Mouse (Mus musculus) CH12.LX (cell line): ENCODE measurements at regions not wholly inside any gene's neighbourhood (a gene's known extent, or its start where the extent isn't known, plus 50 kb on each side); places are given as distances from the start of the nearest gene placed in this dataset.

Experiments used
- DNase-seq: peaks from one replicate; pipeline ENCODE4 v3.0.0-alpha.2; 2013; ENCODE audit errors: extremely low read depth
- H3K27ac ChIP-seq: 2 replicates; pipeline ENCODE4 v1.5.1; 2012; ENCODE audit warnings: low read depth, mild to moderate bottlenecking, control low read depth, moderate library complexity; ENCODE audit not compliant: insufficient read depth
- H3K27me3 ChIP-seq: replicated peaks from 2 replicates; pipeline ENCODE3; 2012; ENCODE audit warnings: inconsistent platforms
- H3K36me3 ChIP-seq, 2 experiments: replicated peaks in 1 of 2; 2 replicates each; pipeline versions ENCODE3 to v1.6.1; 2012; ENCODE audit warnings: inconsistent platforms in 1 of 2, low read length in 1 of 2, mild to moderate bottlenecking in 1 of 2, mixed read lengths in 1 of 2, moderate library complexity in 1 of 2; ENCODE audit not compliant: control insufficient read depth in 1 of 2, insufficient read depth in 1 of 2
- H3K4me1 ChIP-seq, 2 experiments: 2 replicates each; pipeline ENCODE4 v1.6.1; 2012; ENCODE audit warnings: inconsistent platforms in 1 of 2, moderate library complexity in 1 of 2; ENCODE audit not compliant: insufficient read depth in 2 of 2, control insufficient read depth in 1 of 2
- H3K4me2 ChIP-seq: 2 replicates; pipeline ENCODE4 v1.6.1; 2012; ENCODE audit warnings: low read depth, mild to moderate bottlenecking, control low read depth; ENCODE audit not compliant: poor library complexity, insufficient read depth, severe bottlenecking
- H3K4me3 ChIP-seq, 3 experiments: fragments of 150-350 bp in 1 of 3; sonication (generic) in 1 of 3; replicated peaks in 1 of 3; 2 replicates each; pipeline versions ENCODE3 to v1.5.1; 2011 to 2012; ENCODE audit warnings: low read depth in 2 of 3, low read length in 2 of 3, mild to moderate bottlenecking in 2 of 3, moderate library complexity in 2 of 3, control low read depth in 1 of 3, improper control_type of control experiment in 1 of 3, inconsistent platforms in 1 of 3, mixed read lengths in 1 of 3; ENCODE audit not compliant: poor library complexity in 1 of 3
- H3K79me2 ChIP-seq: replicated peaks from 2 replicates; pipeline ENCODE4 v1.6.1; 2012; ENCODE audit warnings: mild to moderate bottlenecking, moderate library complexity; ENCODE audit not compliant: control insufficient read depth, poor library complexity, insufficient read depth, severe bottlenecking; ENCODE audit errors: extremely low read depth
- H3K9ac ChIP-seq: 2 replicates; pipeline ENCODE4 v1.6.1; 2012; ENCODE audit warnings: low read depth, mild to moderate bottlenecking, control low read depth, moderate library complexity; ENCODE audit not compliant: insufficient read depth
- H3K9me3 ChIP-seq: replicated peaks from 2 replicates; pipeline ENCODE3; 2012; ENCODE audit warnings: low read length, inconsistent platforms, mixed read lengths
- BHLHE40 ChIP-seq: IDR thresholded peaks from 2 replicates; pipeline ENCODE4 v1.6.1; 2011; ENCODE audit warnings: mild to moderate bottlenecking, low read depth, low read length, improper control_type of control experiment
- CHD1 ChIP-seq: IDR thresholded peaks from 2 replicates; pipeline ENCODE4 v1.6.1; 2012; ENCODE audit warnings: low read depth, low read length, improper control_type of control experiment, inconsistent platforms
- E2F4 ChIP-seq: IDR thresholded peaks from 2 replicates; pipeline ENCODE4 v1.6.1; 2011; ENCODE audit warnings: low read depth, low read length, improper control_type of control experiment; ENCODE audit not compliant: insufficient replicate concordance
- ELF1 ChIP-seq: IDR thresholded peaks from 2 replicates; pipeline ENCODE4 v1.6.1; 2014; ENCODE audit warnings: low read depth, mild to moderate bottlenecking, inconsistent platforms, low read length, improper control_type of control experiment
- EP300 ChIP-seq: IDR thresholded peaks from 2 replicates; pipeline ENCODE4 v1.6.1; 2011; ENCODE audit warnings: low read length, improper control_type of control experiment
- ETS1 ChIP-seq: conservative IDR thresholded peaks from 2 replicates; pipeline ENCODE4 v1.6.1; 2012; ENCODE audit warnings: low read depth, mild to moderate bottlenecking, inconsistent platforms, low read length, improper control_type of control experiment, moderate library complexity
- HCFC1 ChIP-seq: IDR thresholded peaks from 2 replicates; pipeline ENCODE4 v1.6.1; 2012; ENCODE audit warnings: low read depth, mild to moderate bottlenecking, inconsistent platforms, low read length, improper control_type of control experiment
- IRF4 ChIP-seq: IDR thresholded peaks from 2 replicates; pipeline ENCODE4 v1.6.1; 2014; ENCODE audit warnings: low read depth, mild to moderate bottlenecking, inconsistent platforms, low read length, improper control_type of control experiment
- JUN ChIP-seq: IDR thresholded peaks from 2 replicates; pipeline ENCODE4 v1.6.1; 2011; ENCODE audit warnings: low read depth, mild to moderate bottlenecking, low read length, improper control_type of control experiment, moderate library complexity; ENCODE audit not compliant: insufficient read depth
- MAFK ChIP-seq: IDR thresholded peaks from 2 replicates; pipeline ENCODE4 v1.6.1; 2011; ENCODE audit warnings: low read length, improper control_type of control experiment; ENCODE audit not compliant: insufficient replicate concordance
- MEF2A ChIP-seq: IDR thresholded peaks from 2 replicates; pipeline ENCODE4 v1.6.1; 2014; ENCODE audit warnings: low read depth, mild to moderate bottlenecking, inconsistent platforms, low read length, improper control_type of control experiment, borderline replicate concordance
- MYC ChIP-seq: IDR thresholded peaks from 2 replicates; pipeline ENCODE4 v1.6.1; 2011; ENCODE audit warnings: low read depth, mild to moderate bottlenecking, improper control_type of control experiment, low read length
- NELFE ChIP-seq: IDR thresholded peaks from 2 replicates; pipeline ENCODE4 v1.6.1; 2011; ENCODE audit warnings: low read depth, low read length, improper control_type of control experiment
- NRF1 ChIP-seq: IDR thresholded peaks from 2 replicates; pipeline ENCODE4 v1.6.1; 2014; ENCODE audit warnings: low read depth, mild to moderate bottlenecking, inconsistent platforms, low read length, improper control_type of control experiment, moderate library complexity
- PAX5 ChIP-seq: IDR thresholded peaks from 2 replicates; pipeline ENCODE4 v1.6.1; 2012; ENCODE audit warnings: low read length, inconsistent platforms, mixed read lengths
- POLR2A ChIP-seq: IDR thresholded peaks from 2 replicates; pipeline ENCODE4 v1.6.1; 2011; ENCODE audit warnings: low read depth, mild to moderate bottlenecking, improper control_type of control experiment, low read length
- SIN3A ChIP-seq: IDR thresholded peaks from 2 replicates; pipeline ENCODE4 v1.6.1; 2012; ENCODE audit warnings: low read length, improper control_type of control experiment, inconsistent platforms
- SMC3 ChIP-seq: IDR thresholded peaks from 2 replicates; pipeline ENCODE4 v1.6.1; 2011; ENCODE audit warnings: low read depth, low read length, improper control_type of control experiment
- TBP ChIP-seq: conservative IDR thresholded peaks from 2 replicates; pipeline ENCODE4 v1.6.1; 2011; ENCODE audit warnings: low read depth, low read length, improper control_type of control experiment
- TCF12 ChIP-seq: IDR thresholded peaks from 2 replicates; pipeline ENCODE4 v1.6.1; 2014; ENCODE audit warnings: low read depth, mild to moderate bottlenecking, inconsistent platforms, low read length, improper control_type of control experiment
- USF2 ChIP-seq: conservative IDR thresholded peaks from 2 replicates; pipeline ENCODE4 v1.6.1; 2011; ENCODE audit warnings: low read depth, low read length, improper control_type of control experiment
- ZC3H11A ChIP-seq: IDR thresholded peaks from 2 replicates; pipeline ENCODE4 v1.6.1; 2012; ENCODE audit warnings: low read depth, mild to moderate bottlenecking, inconsistent platforms, low read length, improper control_type of control experiment
- ZKSCAN1 ChIP-seq: IDR thresholded peaks from 2 replicates; pipeline ENCODE4 v1.6.1; 2012; ENCODE audit warnings: low read depth, inconsistent platforms, low read length, improper control_type of control experiment, borderline replicate concordance
- ZNF384 ChIP-seq: IDR thresholded peaks from 2 replicates; pipeline ENCODE4 v1.6.1; 2012; ENCODE audit warnings: low read depth, low read length, improper control_type of control experiment, inconsistent platforms
- dilution Hi-C: fragments of 300-500 bp; cut with MboI; formaldehyde crosslinking; loops from 2 replicates; pipeline ENCODE4 v1.14.3; 2020; ENCODE audit warnings: low sequenced_read_pairs; ENCODE audit not compliant: extremely low pct_unique_long_range_greater_than_20kb, extremely low pct_ligation_motif_present
- in situ Hi-C: fragments of 300-500 bp; cut with MboI; formaldehyde crosslinking; loops from 3 replicates; pipeline ENCODE4 v1.14.3; 2019; ENCODE audit warnings: low sequenced_read_pairs, low pct_ligation_motif_present, low pct_unique_long_range_greater_than_20kb, mixed read lengths

DNA sequence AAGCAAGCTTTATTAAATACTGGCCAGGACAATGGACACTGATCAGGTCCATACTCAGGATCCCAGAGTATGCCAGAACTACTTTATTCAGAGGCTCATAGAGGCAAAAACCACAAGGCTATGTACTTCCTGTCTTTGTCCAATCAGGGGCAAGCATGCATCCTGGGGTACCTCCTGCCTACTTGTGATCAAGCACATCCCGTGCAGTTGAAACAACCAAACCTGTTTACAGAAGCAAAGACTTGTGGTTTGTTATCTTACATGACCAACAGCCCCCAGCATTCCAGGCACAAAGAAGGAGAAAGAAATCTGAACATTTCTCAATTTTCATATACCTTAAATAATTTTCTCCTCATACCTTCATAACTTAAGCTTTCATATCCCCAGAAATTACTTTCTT, 93.1 kb upstream of the Plcl2 start:
- no peak for DNase-seq
- TF ChIP-seq TCF12 (no peak), CHD1 (no peak), BHLHE40 (no peak), MAFK (no peak), POLR2A (no peak), JUN (no peak), USF2 (no peak), MEF2A (no peak), IRF4 (no peak), MYC (no peak), ZNF384 (no peak), ELF1 (no peak), NRF1 (no peak), SIN3A (no peak), EP300 (no peak), PAX5 (no peak), ZKSCAN1 (no peak), HCFC1 (no peak), TBP (no peak), SMC3 (no peak)
- dilution Hi-C loops (no loop called here), in situ Hi-C loops (no loop called here)
- no peak overlapping the region for H3K27ac ChIP-seq
- H3K4me3 ChIP-seq, result no peak overlapping the region
- no peaks in the 10 kb centered on the region for H3K79me2 ChIP-seq
- no peaks in the 10 kb centered on the region for H3K27me3 ChIP-seq
- H3K4me1 ChIP-seq, result peaks cover 0 to 7% of the 10 kb centered on the region in 2 experiments; a peak in 1 of 4 replicates
- H3K4me2 ChIP-seq, result no peak overlapping the region
- no peaks in the 10 kb centered on the region for H3K36me3 ChIP-seq
- H3K9me3 ChIP-seq, result no peaks in the 10 kb centered on the region
- H3K9ac ChIP-seq, result no peak overlapping the region

DNA sequence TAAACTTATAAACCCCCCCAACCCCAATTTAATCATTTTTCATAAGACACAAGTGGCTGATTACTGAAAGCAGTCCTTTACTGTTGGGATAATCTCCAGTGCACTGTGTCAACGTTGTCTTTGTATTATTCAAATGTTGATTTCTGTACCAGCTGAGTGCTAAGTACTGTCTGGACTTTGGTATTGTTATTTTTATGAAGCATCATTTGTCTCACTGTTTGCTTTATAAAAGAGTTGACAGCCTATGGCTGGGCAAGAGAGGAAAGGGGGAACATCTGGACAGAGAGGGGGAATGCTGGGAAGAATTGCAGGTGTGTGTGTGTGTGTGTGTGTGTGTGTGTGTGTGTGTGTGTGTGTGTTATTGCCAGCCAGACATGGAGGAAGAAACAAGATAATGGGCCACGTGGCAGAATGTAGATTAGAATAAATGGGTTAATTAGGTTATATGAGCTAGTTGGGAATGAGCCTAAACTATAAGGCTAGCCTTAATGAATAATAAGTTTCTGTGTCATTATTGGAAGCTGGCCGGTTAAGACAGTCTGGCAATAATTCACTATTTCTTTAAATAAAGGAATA, 92.6 kb upstream of the Plcl2 start:
- H3K9ac ChIP-seq, result no peak overlapping the region
- no peak for DNase-seq
- H3K27me3 ChIP-seq, result no peaks in the 10 kb centered on the region
- TF ChIP-seq MYC, result no peak
- TF ChIP-seq ETS1, result no peak
- no peak for TF ChIP-seq NRF1
- no peak for TF ChIP-seq SIN3A
- no peak for TF ChIP-seq ZC3H11A
- TF ChIP-seq E2F4, result no peak
- TF ChIP-seq NELFE, result no peak
- H3K4me2 ChIP-seq, result no peak overlapping the region
- H3K4me3 ChIP-seq, result no peak overlapping the region
- no peaks in the 10 kb centered on the region for H3K9me3 ChIP-seq
- H3K4me1 ChIP-seq, result peaks cover 0 to 7% of the 10 kb centered on the region in 2 experiments; a peak in 1 of 4 replicates
- no peak overlapping the region for H3K27ac ChIP-seq
- in situ Hi-C loops (no loop called here), dilution Hi-C loops (no loop called here)
- no peaks in the 10 kb centered on the region for H3K79me2 ChIP-seq
- no peaks in the 10 kb centered on the region for H3K36me3 ChIP-seq
